Mouse (Mus musculus): ENCODE measurements around the gene Catsper2. TPM values are rescaled to one million over a fixed set of nuclear protein-coding genes. Genes with fewer than 3 reads are reported as not detected.

Catsper2 gene
- polyA plus RNA-seq, 1 experiment from 2014 or later, result 5.3 TPM

Small RNAs within 50 kb of the gene (microRNA-seq; reads per million reads assigned to microRNA genes)
- gene Gm22953, result not detected

Other genes starting within 250 kb of the Catsper2 start
- 63.9 and 67.9 TPM in 2 replicates for gene Tubgcp4, start 243.1 kb downstream of the Catsper2 start, polyA plus RNA-seq (2015; fragmentation: Nextera tagmentation; extraction: Ambion mirVana)
- gene Zscan29, start 242.7 kb downstream of the Catsper2 start, polyA plus RNA-seq (2015; fragmentation: Nextera tagmentation; extraction: Ambion mirVana), result 10.5 and 10.9 TPM in 2 replicates
- gene Trp53bp1, start 142.4 kb downstream of the Catsper2 start, polyA plus RNA-seq (2015; fragmentation: Nextera tagmentation; extraction: Ambion mirVana), result 212 and 229 TPM in 2 replicates
- 18.1 and 20.6 TPM in 2 replicates for gene Map1a, start 124.2 kb downstream of the Catsper2 start, polyA plus RNA-seq (2015; fragmentation: Nextera tagmentation; extraction: Ambion mirVana)
- gene Ppip5k1, start 58.4 kb downstream of the Catsper2 start, polyA plus RNA-seq (2015; fragmentation: Nextera tagmentation; extraction: Ambion mirVana), result 18.0 and 21.0 TPM in 2 replicates
- 25.1 and 25.7 TPM in 2 replicates for gene Ckmt1, start 56.1 kb downstream of the Catsper2 start, polyA plus RNA-seq (2015; fragmentation: Nextera tagmentation; extraction: Ambion mirVana)
- 0.04 TPM in 1 of 2 replicates, not detected in the other for gene Strc, start 26.6 kb downstream of the Catsper2 start, polyA plus RNA-seq (2015; fragmentation: Nextera tagmentation; extraction: Ambion mirVana)
- 373 and 395 TPM in 2 replicates for gene Pdia3, start within 50 bp of the Catsper2 start, polyA plus RNA-seq (2015; fragmentation: Nextera tagmentation; extraction: Ambion mirVana)
- 2.2 and 2.4 TPM in 2 replicates for gene Ell3, start 30.5 kb upstream of the Catsper2 start, polyA plus RNA-seq (2015; fragmentation: Nextera tagmentation; extraction: Ambion mirVana)
- 388 and 391 TPM in 2 replicates for gene Serf2, start 35.4 kb upstream of the Catsper2 start, polyA plus RNA-seq (2015; fragmentation: Nextera tagmentation; extraction: Ambion mirVana)
- 117 and 118 TPM in 2 replicates for gene Hypk, start 39.5 kb upstream of the Catsper2 start, polyA plus RNA-seq (2015; fragmentation: Nextera tagmentation; extraction: Ambion mirVana)
- 1.3 and 1.5 TPM in 2 replicates for gene Serinc4, start 43.0 kb upstream of the Catsper2 start, polyA plus RNA-seq (2015; fragmentation: Nextera tagmentation; extraction: Ambion mirVana)
- 78.6 and 82.4 TPM in 2 replicates for gene Mfap1b, start 60.3 kb upstream of the Catsper2 start, polyA plus RNA-seq (2015; fragmentation: Nextera tagmentation; extraction: Ambion mirVana)
- 37.3 and 37.7 TPM in 2 replicates for gene Mfap1a, start 92.9 kb upstream of the Catsper2 start, polyA plus RNA-seq (2015; fragmentation: Nextera tagmentation; extraction: Ambion mirVana)
- gene Wdr76, start 92.9 kb upstream of the Catsper2 start, polyA plus RNA-seq (2015; fragmentation: Nextera tagmentation; extraction: Ambion mirVana), result 6.4 and 7.9 TPM in 2 replicates